Mouse (Mus musculus) stomach, adult 2 months (tissue): ENCODE results near the gene Gabrg3. TPM values are rescaled to one million over a fixed set of nuclear protein-coding genes. Genes with fewer than 3 reads are reported as not detected.

Source experiments
- polyA plus RNA-seq: library from polyadenylated mRNA; depleted of rRNA; stranded (reverse); fragments of >200 nt; gene quantifications from 2 replicates; pipeline ENCODE4 v1.2.3, GENCODE M21; 2012; rRNA removed

The Gabrg3 gene
- 0.09 TPM in 1 of 2 replicates, not detected in the other for polyA plus RNA-seq

DNA sequence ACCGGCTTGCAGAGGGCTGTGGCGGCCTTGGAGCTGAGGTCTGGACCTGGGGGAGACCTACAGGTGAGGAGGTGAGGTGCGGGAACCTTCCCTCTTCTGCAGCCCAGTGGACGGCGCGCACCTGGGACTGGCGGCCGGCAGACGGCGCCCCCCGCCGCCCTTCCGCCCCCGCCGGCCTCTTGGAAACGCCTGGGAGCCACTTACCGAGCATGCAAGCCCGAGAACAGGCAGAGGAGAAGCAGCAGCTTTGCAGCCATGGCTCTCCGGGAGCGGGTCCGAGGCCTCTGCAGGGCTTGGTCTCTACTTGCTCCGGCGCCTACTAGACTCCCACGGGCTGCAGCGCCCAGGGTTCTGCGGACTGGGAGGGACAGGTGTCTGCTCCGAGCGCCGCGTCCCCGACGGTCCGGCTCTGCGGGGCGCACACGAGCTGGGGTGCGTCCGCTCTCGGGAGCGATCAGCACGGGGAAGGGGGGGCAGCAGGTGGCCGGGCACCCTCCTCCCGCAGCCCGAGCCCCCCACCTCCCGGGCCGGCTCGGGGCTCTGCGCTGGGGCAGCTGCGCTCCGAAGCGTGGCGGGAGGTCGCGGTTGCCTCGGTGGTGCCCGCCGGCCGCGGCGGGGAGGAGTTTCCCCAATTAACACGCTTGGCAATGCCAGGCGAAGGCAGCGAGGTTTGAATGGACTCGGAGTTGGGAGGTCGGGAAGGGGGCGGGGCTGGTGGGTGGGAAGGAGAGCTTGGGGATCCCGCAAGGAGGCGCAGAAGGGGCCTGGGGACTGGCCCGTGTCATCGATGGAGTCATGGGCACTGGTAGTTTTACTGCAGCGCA is at the start of gene Gabrg3:
Gabrg3 (minus strand) TSS at position 672 of the 824 bp plus-strand sequence.

DNA sequence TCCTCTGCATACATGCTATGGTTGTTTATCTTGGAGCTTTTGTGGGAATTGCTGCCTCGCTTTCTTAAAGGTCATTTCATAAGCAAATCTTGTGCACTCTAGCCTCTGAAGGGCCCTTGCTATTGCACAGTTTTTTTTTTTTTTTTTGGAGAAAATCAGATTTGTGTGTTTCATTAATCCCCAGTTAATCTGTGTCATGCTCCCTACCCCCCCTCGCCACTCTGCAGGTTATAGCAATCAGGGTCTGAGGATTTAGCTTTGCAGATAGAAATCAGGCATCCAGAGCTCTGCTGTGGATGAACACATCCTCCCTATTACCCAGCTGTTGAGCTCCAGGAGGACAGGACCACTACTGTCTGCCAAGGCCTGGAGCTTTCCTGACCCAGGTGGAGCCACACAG is 32.4 kb upstream of the Gabrg3 start, which contains the start of gene Gabrb3:
Gabrb3 (plus strand) TSS at position 301 of the 400 bp plus-strand sequence.

Other genes with a start within 250 kb of the Gabrg3 start
- gene Gabrb3, start 32.5 kb upstream of the Gabrg3 start, polyA plus RNA-seq, result 0.03 and 0.27 TPM in 2 replicates
- gene Gabra5, start 122.9 kb upstream of the Gabrg3 start, polyA plus RNA-seq, result not detected in 2 replicates